Mouse (Mus musculus): Measurements from ENCODE around the gene Dctpp1.
"Not testable (repeated sequence)": the region's sequence is repeated elsewhere in the genome, so short reads cannot be mapped to it uniquely, and the experiment has no call there.

Dctpp1 gene

GRCm38 (mm10) chr7:127263526-127263925 lies 3.0 kb upstream of the Dctpp1 start:
- no peak for DNase-seq

DNA sequence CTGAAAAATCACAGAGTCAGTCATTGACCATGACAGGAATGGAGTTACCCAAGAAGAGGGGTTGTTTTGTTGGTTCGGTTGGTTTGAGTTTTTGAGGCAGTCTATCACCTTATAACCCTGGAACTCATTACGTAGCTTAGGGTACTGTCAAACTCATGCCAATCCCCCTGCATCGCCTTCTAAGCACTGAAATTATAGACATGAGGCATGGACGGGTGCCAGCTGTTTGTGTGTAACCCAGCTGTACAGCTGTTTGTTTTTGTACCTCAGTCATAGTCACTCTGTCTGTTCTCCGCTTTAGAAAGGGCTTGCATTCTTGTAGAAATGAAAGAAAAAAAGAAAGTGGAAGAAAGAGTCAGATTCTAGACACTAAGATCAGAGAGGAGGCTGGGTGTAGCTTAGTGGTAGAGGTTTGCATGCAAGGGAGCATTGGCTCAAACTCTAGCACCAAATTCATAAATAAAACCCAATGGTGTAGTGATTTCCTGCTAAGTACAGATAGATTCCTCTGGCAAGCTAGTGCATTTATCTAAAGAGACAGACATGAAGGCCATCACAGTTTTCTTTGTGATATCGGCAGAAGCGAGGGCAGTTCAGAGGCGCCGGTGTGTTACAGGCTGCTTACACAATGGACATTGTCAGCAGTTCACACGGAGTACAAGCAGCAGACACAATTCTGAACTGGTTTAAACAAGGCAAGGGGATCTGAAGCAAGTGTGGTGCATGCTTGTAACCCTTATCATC lies 1.9 kb upstream of the Dctpp1 start:
- DNase-seq: peak in 1 of 2 experiments; percentile 15

DNA sequence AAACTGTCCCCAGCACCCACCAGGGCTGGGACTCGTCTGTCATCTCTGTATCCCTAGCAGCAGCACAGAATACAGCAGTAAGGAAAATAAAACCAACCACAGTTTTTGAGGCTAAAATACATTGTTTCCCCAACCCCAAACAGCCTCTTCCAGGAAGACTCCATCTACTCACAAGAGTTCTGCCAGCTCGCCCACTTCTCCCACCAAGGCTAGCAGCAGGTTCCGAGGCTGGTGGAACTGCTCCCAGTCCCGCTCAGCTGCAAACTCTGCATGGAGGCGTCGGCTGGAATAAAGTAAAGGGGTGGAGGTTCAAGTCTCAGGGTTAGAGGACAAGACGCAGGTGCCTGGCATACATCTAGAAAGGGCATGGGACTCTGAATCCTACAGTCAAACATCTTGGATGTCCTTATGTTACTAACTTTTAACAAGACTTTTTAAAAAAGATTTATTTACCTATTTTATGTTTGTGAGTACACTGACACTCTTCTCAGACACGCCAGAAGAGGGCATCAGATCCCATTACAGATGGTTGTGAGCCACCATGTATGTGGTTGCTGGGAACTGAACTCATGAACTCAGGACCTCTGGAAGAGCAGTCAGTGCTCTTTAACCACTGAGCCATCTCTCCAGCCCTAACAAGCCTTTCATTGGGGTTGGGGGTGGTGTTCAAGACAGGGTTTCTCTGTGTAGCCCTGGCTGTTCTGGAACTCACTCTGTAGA lies 1.2 kb downstream of the Dctpp1 start:
- no peak for DNase-seq

GRCm38 (mm10) chr7:127256518-127256917 lies 4.0 kb downstream of the Dctpp1 start:
- no peak for DNase-seq

- DNase-seq: no peak
These were observed 4.5 kb downstream of the Dctpp1 start for GRCm38 (mm10) chr7:127255965-127256364.

DNA sequence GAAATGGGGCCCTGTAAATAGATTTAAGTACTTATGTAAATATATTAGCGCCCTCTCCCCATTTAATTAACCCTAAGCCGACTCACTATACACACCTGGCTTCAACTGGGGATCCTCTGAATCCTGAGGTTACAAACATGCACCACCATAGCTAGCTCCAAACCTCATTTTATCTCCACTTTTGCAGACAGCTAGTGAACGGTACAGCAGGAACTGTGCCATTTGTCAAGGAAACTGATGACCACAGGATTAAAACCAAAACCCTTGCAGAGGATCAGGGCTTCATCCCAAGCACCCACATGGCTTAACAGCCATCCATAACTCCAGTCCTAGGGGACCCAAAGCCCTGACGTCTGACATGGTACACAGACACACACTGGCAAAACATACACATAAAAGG lies 5.5 kb downstream of the Dctpp1 start:
- DNase-seq: no peak

- peak; percentile 98 to 99 for DNase-seq
These were observed 6.4 kb downstream of the Dctpp1 start for GRCm38 (mm10) chr7:127253821-127254769.

DNA sequence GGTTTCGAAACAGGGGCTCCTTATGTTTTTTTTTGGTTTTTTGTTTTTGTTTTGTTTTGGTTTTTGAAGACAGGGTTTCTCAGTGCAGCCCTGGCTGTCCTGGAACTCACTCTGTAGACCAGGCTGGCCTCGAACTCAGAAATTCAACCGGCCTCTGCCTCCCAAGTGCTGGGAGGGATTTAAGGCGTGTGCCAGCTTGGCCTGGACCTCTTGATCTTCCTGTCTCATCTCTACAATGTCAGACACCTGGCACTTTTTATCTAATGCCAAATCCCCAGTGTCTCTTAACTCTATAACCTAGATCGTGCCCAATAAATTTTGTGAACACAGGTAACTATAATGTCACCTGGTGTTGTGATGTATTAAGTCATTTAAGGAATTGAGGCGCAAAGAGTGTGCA lies 7.2 kb downstream of the Dctpp1 start:
- peak in 1 of 2 experiments; percentile 47 for DNase-seq

DNA sequence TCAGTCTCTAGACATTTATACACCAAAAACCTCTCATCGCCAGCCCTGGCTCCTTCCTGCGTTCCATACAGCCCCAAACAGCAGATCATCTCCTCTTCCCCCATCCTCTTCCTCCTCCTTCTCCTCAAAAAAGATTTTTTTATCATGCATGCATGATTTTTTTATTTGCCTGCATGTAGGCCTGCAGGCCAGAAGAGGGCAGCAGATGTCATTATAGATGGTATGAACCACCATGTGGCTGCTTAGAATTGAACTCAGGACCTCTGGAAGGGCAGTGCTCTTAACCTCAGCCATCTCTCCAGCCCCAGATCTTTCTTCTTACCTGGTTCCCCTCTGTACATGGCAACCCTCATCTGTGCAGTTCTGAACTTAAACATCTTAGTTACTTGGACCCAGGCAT lies 8.1 kb downstream of the Dctpp1 start:
- DNase-seq: peak; percentile 38 to 54

DNA sequence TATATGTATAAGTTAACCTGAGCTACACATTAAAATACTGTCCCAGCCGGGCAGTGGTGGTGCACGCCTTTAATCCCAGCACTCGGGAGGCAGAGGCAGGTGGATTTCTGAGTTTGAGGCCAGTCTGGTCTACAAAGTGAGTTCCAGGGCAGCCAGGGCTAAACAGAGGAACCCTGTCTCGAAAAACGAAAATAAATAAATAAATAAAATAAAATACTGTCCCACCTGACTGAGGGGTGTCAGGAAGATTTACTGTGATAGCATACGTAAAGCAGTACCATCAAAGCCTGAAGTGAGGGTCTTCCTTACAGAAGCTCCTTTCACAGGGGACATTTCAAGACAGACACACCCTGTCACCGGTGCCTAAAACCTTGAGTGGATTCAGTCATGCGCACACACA lies 10.0 kb downstream of the Dctpp1 start:
- not testable (repeated sequence) for DNase-seq

- DNase-seq: peak; percentile 57 to 75
These were observed 15.6 kb downstream of the Dctpp1 start for GRCm38 (mm10) chr7:127244658-127245510.

DNA sequence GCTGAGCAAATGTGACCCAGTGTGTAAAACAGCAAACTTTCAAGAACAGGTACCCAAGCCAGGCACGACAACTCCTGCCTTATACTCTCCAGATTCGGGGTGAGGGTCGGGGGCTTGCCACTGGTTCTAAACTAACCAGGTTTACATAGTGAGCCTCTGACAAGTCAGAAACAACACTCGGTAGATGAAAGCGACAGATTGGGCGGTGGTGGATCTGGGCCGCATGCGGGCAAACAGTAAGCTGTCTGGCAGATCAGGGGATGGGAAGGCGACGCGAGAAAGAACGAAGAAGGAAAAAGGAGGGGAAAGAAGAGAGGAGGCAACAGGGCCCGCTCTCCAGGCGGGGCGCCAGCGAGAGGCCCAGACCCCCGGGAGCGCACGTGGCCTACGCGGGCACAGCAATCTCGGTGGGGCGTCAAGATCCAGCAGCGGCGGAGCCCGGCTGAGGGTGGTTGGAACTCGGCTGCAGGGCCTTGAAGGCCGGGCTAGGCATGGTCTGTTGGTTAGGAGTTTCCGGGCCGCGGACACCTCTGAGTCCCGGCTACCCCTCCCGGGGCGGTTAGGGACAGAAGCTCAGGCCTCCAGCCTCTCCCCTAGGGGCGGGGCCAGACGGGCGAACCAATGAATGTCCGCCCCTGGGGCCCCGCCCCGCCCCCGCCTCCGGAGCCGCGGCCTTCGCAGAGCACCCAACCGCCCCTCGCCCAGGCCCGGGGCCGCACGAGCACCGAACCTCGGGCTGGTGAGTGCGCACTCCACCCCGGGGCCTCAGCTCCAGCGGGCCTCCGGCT lies 16.4 kb downstream of the Dctpp1 start, which contains the start of gene Zfp771:
TSS of gene Zfp771 (plus strand) at position 405 of the 788 bp plus-strand sequence.
- DNase-seq: peak; percentile 99

DNA sequence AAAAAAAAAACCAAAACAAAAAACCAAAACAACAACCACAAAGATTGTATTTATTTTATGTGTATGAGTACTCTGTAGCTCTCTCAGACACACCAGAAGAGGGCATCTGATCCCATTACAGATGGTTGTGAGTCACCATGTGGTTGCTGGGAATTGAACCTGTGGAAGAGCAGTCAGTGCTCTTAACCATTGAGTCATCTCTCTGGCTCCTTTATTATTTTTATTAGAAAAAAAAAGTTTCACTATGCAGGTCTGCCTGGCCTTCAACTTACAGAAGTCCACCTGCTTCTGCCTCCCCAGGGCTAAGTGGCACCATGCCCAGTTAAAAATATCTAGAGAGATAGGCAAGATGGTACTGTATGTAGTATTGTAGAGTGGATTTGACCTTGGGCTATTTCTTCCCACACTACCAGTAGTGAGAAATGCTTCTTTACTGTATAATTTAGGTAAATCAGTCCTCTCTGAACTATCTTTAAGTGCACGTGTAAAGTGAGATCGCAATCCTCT lies 17.1 kb downstream of the Dctpp1 start:
- DNase-seq: peak; percentile 36 to 53

DNA sequence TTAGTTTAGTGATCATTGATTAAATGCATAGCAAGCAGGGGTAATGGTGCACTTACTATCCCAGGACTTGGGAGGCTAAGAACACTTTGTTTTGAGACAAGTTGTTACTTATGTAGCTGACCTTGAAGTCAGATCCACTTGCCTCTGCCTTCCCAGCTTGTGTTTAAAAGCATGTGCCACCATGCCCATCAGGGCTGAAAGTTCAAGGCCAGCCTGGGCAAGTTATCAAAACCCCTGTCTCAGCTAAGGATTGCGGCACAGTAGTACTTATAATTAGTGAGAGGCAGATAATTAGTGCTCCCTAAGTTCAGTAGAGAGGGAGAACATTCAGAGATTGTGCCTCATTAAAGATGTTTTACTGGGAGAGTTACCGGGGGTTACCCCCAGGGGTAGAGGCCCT lies 25.7 kb downstream of the Dctpp1 start:
- no peak for DNase-seq

DNA sequence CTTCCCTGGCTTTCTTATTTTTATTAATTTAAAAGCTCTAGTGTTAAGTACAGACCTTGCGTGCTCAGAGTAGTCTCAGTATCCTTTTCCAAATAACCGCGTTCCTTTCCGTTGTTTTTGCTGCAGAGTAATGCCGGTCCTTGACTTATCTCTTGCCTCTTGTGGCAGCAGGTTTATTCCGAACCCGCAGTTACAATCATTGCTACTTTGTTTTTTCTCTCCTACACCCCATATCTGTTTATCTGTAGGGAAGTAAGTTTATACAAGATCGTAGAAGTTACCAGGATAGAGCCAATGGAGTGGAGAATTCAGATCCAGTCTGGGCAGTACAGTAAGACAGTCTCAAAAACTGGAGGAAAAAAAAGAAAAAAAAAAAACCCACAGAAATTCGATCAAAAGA lies 26.7 kb downstream of the Dctpp1 start:
- DNase-seq: no peak

DNA sequence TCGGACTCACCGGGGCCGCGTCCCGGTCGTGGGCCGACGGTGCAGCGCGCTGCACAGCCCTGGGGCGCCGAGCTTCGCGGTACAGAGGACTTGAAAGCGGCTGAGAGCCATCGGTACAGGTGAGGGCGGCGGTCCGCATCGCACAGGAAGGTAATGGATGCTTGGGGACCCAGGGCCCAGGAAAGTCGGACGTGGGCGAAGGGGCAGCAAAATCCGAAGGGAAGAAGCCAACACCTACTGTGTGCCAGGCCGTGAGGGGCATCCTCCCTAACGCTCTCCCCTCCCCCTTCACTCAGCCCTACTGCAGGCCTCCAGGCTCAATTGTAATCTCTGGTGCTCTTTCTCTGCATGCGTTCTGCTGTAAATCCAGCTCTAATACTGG lies 27.1 kb downstream of the Dctpp1 start:
- DNase-seq: peak in 1 of 2 experiments; percentile 65

GRCm38 (mm10) chr7:127232622-127233367 lies 27.7 kb downstream of the Dctpp1 start, which contains the start of the genes Zfp553 and Sept1:
Zfp553 (plus strand) TSS chr7:127233061.
Sept1 (minus strand) TSS chr7:127233130.
- peak; percentile 93 to 94 for DNase-seq

DNA sequence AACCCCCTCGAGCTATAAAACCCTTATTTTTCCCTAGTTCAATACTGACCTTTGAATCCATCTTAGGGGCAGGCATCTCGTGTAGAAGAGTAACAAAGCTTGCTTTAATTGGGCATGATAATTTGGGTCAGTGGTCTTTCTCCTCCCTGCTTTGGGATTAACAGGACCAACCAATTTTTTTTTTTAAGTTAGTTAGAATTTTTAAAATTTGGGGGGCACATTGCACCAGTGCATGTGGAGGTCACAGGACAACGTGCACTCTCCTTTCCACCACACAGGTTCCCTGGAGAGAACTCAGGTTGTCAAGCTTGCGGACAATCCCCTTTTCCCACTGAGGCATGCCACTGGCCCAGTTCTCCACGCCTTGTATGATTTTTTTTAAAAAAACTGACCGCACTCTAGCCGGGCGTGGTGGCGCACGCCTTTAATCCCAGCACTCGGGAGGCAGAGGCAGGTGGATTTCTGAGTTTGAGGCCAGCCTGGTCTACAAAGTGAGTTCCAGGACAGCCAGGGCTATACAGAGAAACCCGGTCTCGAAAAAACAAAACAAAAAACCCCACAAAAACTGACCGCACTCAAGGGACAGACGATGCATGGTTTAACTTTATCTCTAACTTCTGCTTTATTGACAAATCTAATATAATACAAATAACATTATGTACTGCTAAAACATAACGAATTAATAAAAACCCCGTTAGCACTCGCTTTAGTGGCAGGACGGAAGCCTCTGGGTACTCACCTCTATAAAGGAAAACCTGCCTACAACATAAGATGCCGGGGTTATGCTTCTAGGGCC lies 28.5 kb downstream of the Dctpp1 start:
- DNase-seq: peak in 1 of 2 experiments; percentile 18

DNA sequence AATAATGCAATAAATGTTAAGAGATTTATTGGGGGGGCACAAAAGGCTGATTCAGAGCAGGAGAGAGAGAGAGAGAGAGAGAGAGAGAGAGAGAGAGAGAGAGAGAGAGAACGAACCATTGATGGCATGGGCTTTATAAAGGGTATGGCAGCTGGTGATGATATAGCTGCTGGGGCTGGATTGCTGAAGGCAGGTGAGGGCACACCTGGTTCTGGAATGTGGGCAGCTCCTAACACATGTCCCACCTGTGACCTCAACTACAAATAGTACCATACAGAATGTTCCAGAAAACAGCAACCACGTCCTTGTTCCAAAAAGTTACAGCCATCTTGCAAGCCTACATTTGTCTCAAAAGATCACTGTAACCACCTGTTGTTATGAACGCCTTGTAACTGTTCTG lies 29.1 kb downstream of the Dctpp1 start:
- DNase-seq: no peak
